Comparison of ENCODE assay signal across 8 mouse cellular contexts in the genomic region with DNA sequence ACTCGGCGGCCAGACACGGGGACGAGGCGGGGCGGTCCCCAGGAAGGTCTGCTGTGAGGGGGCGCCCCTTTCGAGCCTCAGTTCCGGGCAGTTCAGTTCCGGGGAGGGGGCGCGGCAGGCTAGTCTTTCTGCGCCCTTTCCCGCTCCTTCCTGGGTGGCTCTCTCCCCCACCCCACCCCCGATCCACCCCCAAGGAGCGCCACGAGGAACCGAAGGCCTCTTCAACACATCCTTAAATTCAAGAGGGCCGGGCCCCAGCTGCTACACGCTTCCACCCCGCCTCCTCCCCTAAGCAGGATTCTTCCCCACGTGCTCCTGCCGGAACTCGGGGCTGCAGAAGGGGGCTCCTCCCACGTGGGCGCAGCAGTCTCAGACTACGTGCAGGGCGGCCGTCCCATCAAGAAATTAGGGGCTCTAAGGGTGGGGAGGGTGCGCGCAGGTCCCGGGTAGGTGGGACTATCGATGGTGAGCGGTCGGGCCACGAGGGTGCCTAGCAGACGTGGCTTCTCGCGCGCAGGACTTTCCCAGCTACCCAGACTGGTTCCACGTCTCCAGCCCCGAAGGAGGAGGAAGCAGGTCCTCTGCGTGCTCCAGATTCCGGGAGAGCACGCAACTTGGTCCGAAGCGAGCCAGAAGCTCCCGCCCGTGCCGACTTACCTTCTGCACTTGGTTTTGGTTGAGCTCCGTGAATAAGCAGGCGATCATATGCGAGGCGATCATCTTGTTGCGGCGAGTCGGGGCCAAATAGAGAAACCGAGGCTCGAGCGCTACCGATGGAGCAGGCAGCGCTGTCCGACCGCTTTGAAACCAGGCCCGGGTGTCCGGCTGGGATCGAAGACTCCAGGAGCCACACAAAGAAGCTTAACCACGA. TPM values are rescaled to one million over a fixed set of nuclear protein-coding genes. Genes with fewer than 3 reads are reported as not detected.
A peak's percentile ranks its signal among the peaks of the same experiment; 100 is the strongest.
DNase-seq lines count a peak whose midpoint lies in the region; ATAC-seq and TF ChIP-seq lines count a peak whose summit lies in the region.

No protein-coding gene starts in this region.

- H3K27me3 ChIP-seq in heart, embryonic 15.5 days, result no peaks in the 10 kb centered on the region
- H3K27me3 ChIP-seq in limb, embryonic 14.5 days (ENCODE audit: control insufficient read depth, insufficient read depth, low read length), result no peaks in the 10 kb centered on the region
- peaks cover 15% of the 10 kb centered on the region for H3K27me3 ChIP-seq in midbrain, embryonic 13.5 days
- H3K27me3 ChIP-seq in stomach, postnatal 0 days (ENCODE audit: control insufficient read depth, insufficient read depth, low read length), result no peaks in the 10 kb centered on the region

- TF ChIP-seq EP300 in stomach, postnatal 0 days (optimal IDR thresholded peaks at IDR 0.05), result no peak

- peaks cover 34% of the 10 kb centered on the region for H3K4me1 ChIP-seq in heart, embryonic 15.5 days (replicated peaks)
- peaks cover 11% of the 10 kb centered on the region for H3K4me1 ChIP-seq in limb, embryonic 14.5 days (ENCODE audit: control insufficient read depth, insufficient read depth, low read length)
- H3K4me1 ChIP-seq in midbrain, embryonic 13.5 days (replicated peaks), result peaks cover 25% of the 10 kb centered on the region
- no peaks in the 10 kb centered on the region for H3K4me1 ChIP-seq in stomach, postnatal 0 days (replicated peaks; ENCODE audit: control insufficient read depth, insufficient read depth)

- DNase-seq in urinary bladder, adult 18-20 months (ENCODE audit: low spot score in 2 of 2), result peak; percentile 14 to 55
- DNase-seq in urinary bladder, postnatal 10 days (ENCODE audit: low spot score), result no peak
- DNase-seq in embryo, embryonic 11 days, result peak; percentile 82
- DNase-seq in limb, embryonic 14.5 days (ENCODE audit: low spot score), result peak; percentile 71
- peak; percentile 71 for DNase-seq in stomach, postnatal 0 days (ENCODE audit: low spot score)
- DNase-seq in cerebellum, adult 11 months, result no peak

- H3K9me3 ChIP-seq in heart, embryonic 15.5 days (replicated peaks), result no peaks in the 10 kb centered on the region
- no peaks in the 10 kb centered on the region for H3K9me3 ChIP-seq in limb, embryonic 14.5 days (ENCODE audit: control insufficient read depth, low read length)
- H3K9me3 ChIP-seq in midbrain, embryonic 13.5 days, result no peaks in the 10 kb centered on the region
- H3K9me3 ChIP-seq in stomach, postnatal 0 days (ENCODE audit: control insufficient read depth, low read length), result no peaks in the 10 kb centered on the region

- WGBS in heart, embryonic 15.5 days, result under 1% methylated on average over 68 of the region's 68 CpGs
- under 1% methylated on average over 60 of the region's 68 CpGs for WGBS in limb, embryonic 14.5 days
- WGBS in midbrain, embryonic 13.5 days, result under 1% methylated on average over 68 of the region's 68 CpGs
- under 1% methylated on average over 64 of the region's 68 CpGs for WGBS in stomach, postnatal 0 days

- H3K9ac ChIP-seq in heart, embryonic 15.5 days, result peak overlapping the region; percentile 73
- peak overlapping the region; percentile 55 for H3K9ac ChIP-seq in limb, embryonic 14.5 days (ENCODE audit: low read depth, low read length, severe bottlenecking)
- H3K9ac ChIP-seq in midbrain, embryonic 13.5 days (replicated peaks), result peak overlapping the region; percentile 68
- peak overlapping the region; percentile 70 for H3K9ac ChIP-seq in stomach, postnatal 0 days (ENCODE audit: low read length)

- TF ChIP-seq POLR2A in limb, embryonic 14.5 days (IDR thresholded peaks at IDR 0.05; ENCODE audit: borderline replicate concordance, extremely low read depth, insufficient read depth, insufficient read length), result no peak

- H3K27ac ChIP-seq in heart, embryonic 15.5 days, result peak overlapping the region; percentile 90
- peak overlapping the region; percentile 59 for H3K27ac ChIP-seq in limb, embryonic 14.5 days (replicated peaks; ENCODE audit: low read depth, low read length)
- peak overlapping the region; percentile 6; the same call in 1 of the 2 replicates for H3K27ac ChIP-seq in midbrain, embryonic 13.5 days
- peak overlapping the region; percentile 88 for H3K27ac ChIP-seq in stomach, postnatal 0 days (replicated peaks)

- TF ChIP-seq CTCF in stomach, postnatal 0 days (IDR thresholded peaks at IDR 0.05; ENCODE audit: low read depth), result no peak

- no peaks in the 10 kb centered on the region for H3K36me3 ChIP-seq in heart, embryonic 15.5 days
- H3K36me3 ChIP-seq in limb, embryonic 14.5 days (ENCODE audit: control insufficient read depth, insufficient read depth, low read length), result no peaks in the 10 kb centered on the region
- no peaks in the 10 kb centered on the region for H3K36me3 ChIP-seq in midbrain, embryonic 13.5 days
- no peaks in the 10 kb centered on the region for H3K36me3 ChIP-seq in stomach, postnatal 0 days (ENCODE audit: control insufficient read depth, insufficient read depth, low read length)

- peak overlapping the region; percentile 91 for H3K4me2 ChIP-seq in heart, embryonic 15.5 days
- peak overlapping the region; percentile 77 for H3K4me2 ChIP-seq in limb, embryonic 14.5 days (replicated peaks; ENCODE audit: low read depth, low read length, severe bottlenecking)
- peak overlapping the region; percentile 99 for H3K4me2 ChIP-seq in midbrain, embryonic 13.5 days (replicated peaks)
- peak overlapping the region; percentile 92 for H3K4me2 ChIP-seq in stomach, postnatal 0 days (replicated peaks; ENCODE audit: low read depth)

- peak; percentile 31 for ATAC-seq in heart, embryonic 15.5 days (replicated peaks; ENCODE audit: insufficient number of reproducible peaks, insufficient read depth, low FRiP score, low read depth)
- peak; percentile 66 for ATAC-seq in limb, embryonic 14.5 days (ENCODE audit: low FRiP score, low read depth)
- peak; percentile 46 for ATAC-seq in midbrain, embryonic 13.5 days
- peak; percentile 56 for ATAC-seq in stomach, postnatal 0 days (ENCODE audit: low FRiP score, low TSS enrichment)

- H3K4me3 ChIP-seq in heart, embryonic 15.5 days, result peak overlapping the region; percentile 69
- H3K4me3 ChIP-seq in limb, embryonic 14.5 days (replicated peaks; ENCODE audit: low read length), result peak overlapping the region; percentile 50
- H3K4me3 ChIP-seq in midbrain, embryonic 13.5 days (replicated peaks), result peak overlapping the region; percentile 49
- H3K4me3 ChIP-seq in stomach, postnatal 0 days (ENCODE audit: low read depth, low read length), result peak overlapping the region; percentile 61

RNA-seq across cellular contexts. Expression of a gene that starts 0.8 kb away (rescaled TPM):
- polyA plus RNA-seq in heart, embryonic 15.5 days (2015; fragmentation: Nextera tagmentation; extraction: Ambion mirVana), result 30.2 and 31.0 TPM in 2 replicates
- polyA plus RNA-seq in limb, embryonic 14.5 days (2012; rRNA removed), result 13.4 and 14.2 TPM in 2 replicates
- polyA plus RNA-seq in limb, embryonic 14.5 days (2014; fragmentation: Nextera tagmentation; extraction: Ambion mirVana), result 17.4 and 18.5 TPM in 2 replicates
- 6.1 and 6.6 TPM in 2 replicates for polyA plus RNA-seq in midbrain, embryonic 13.5 days (2015; fragmentation: Nextera tagmentation; extraction: Ambion mirVana)
- 7.1 and 8.9 TPM in 2 replicates for polyA plus RNA-seq in stomach, postnatal 0 days (2015; fragmentation: Nextera tagmentation; extraction: Ambion mirVana)

Comparison
In these comparisons a context has a peak if more than half of its experiments do, and no peak if none do; other contexts are left out.
1. DNase-seq: peak in urinary bladder, adult 18-20 months (2 of 2), embryo, embryonic 11 days (single experiment), limb, embryonic 14.5 days (single experiment) and stomach, postnatal 0 days (single experiment); none in urinary bladder, postnatal 10 days (single experiment) and cerebellum, adult 11 months (single experiment).
2. H3K27ac ChIP-seq: peak in every context shown above with its lines; median percentile 90 in heart, embryonic 15.5 days; 88 in stomach, postnatal 0 days; 59 in limb, embryonic 14.5 days; 6 in midbrain, embryonic 13.5 days.
3. Peak in every context shown above with its lines, with median percentiles within 50 percentile points of each other: ATAC-seq, H3K4me2 ChIP-seq, H3K4me3 ChIP-seq and H3K9ac ChIP-seq.